Mouse (Mus musculus) intestine, embryonic 14.5 days (tissue): ENCODE results near the gene Rnasek. TPM values are rescaled to one million over a fixed set of nuclear protein-coding genes. Genes with fewer than 3 reads are reported as not detected.

Source experiments
- ATAC-seq: fragments of 200-750 bp; cut with Nextera tagmentation; replicated peaks from 2 replicates; pipeline ENCODE4 v1.8.0; 2017; ENCODE audit warnings: low read depth, moderate number of reproducible peaks, moderate TSS enrichment, moderate library complexity; ENCODE audit not compliant: low FRiP score, low TSS enrichment
- DNase-seq: peaks from one replicate; pipeline ENCODE4 v3.0.0-alpha.2; 2018; ENCODE audit warnings: low spot score
- H3K27ac ChIP-seq: fragments of 300-500 bp; sonication (generic); 2 replicates; pipeline ENCODE4 v1.5.1; 2014; ENCODE audit warnings: low read depth, mild to moderate bottlenecking, control low read depth
- H3K27me3 ChIP-seq: fragments of 300-500 bp; sonication (generic); replicated peaks from 2 replicates; pipeline ENCODE4 v1.6.1; 2014; ENCODE audit warnings: low read length, control low read depth; ENCODE audit not compliant: control insufficient read depth, insufficient read depth
- H3K36me3 ChIP-seq: fragments of 300-500 bp; sonication (generic); 2 replicates; pipeline ENCODE4 v1.6.1; 2014; ENCODE audit warnings: low read length, control low read depth; ENCODE audit not compliant: control insufficient read depth, insufficient read depth
- H3K4me1 ChIP-seq: fragments of 300-500 bp; sonication (generic); replicated peaks from 2 replicates; pipeline ENCODE4 v1.6.1; 2014; ENCODE audit warnings: low read length, control low read depth, mixed read lengths; ENCODE audit not compliant: control insufficient read depth, insufficient read depth
- H3K4me2 ChIP-seq: fragments of 300-500 bp; sonication (generic); 2 replicates; pipeline ENCODE4 v1.6.1; 2014; ENCODE audit warnings: low read length
- H3K4me3 ChIP-seq: fragments of 300-500 bp; sonication (generic); 2 replicates; pipeline ENCODE4 v1.5.1; 2014; ENCODE audit warnings: low read depth, low read length, control low read depth, mixed read lengths
- H3K9ac ChIP-seq: fragments of 300-500 bp; sonication (generic); 2 replicates; pipeline ENCODE4 v1.6.1; 2014; ENCODE audit warnings: mild to moderate bottlenecking, low read length
- H3K9me3 ChIP-seq: fragments of 300-500 bp; sonication (generic); 2 replicates; pipeline ENCODE4 v1.6.1; 2016; ENCODE audit warnings: low read length, control low read depth; ENCODE audit not compliant: control insufficient read depth
- WGBS: fragments of 180-500 bp; shearing (Covaris S2); extraction: QIAGEN DNeasy Blood & Tissue Kit; methylation state at CpG from one replicate; pipeline ENCODE4 v1.1.7; 2014; 5-methylcytosine and 5-hydroxymethylcytosine counted together
- polyA plus RNA-seq: library from polyadenylated mRNA; unstranded; fragments of >200 nt; fragmentation: Nextera tagmentation; extraction: Ambion mirVana; gene quantifications from 2 replicates; pipeline ENCODE4 v1.2.1, GENCODE M21; 2014

Rnasek gene
- polyA plus RNA-seq, 1 experiment from 2014 or later = 165 TPM

DNA sequence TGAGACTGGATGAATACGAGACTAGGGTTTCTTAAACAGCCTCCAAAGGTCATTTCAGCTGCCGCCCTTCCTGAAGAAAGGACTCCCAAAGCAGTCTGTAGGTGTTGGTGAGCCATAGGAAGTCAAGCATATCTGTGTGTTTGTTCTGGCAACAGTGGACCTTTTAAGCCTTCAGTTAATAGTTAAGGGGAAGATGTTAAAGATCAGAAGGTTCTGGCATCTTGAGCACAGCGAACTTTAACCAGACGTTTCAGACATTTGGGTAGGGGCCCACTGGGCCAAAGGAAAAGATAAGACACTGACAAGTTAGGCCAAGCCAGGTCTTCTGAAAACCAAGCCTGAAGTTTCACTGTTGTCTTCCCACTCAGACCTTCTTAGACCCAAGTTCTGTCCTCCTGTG, 21.6 kb downstream of the Rnasek start:
- Histone ChIP-seq H3K9ac (no peak overlapping the region), H3K4me1 (peaks cover 13% of the 10 kb centered on the region), H3K27me3 (peaks cover 40% of the 10 kb centered on the region), H3K4me3 (no peak overlapping the region), H3K36me3 (peaks cover 13% of the 10 kb centered on the region; the same call in 1 of the 2 replicates), H3K4me2 (no peak overlapping the region), H3K9me3 (no peaks in the 10 kb centered on the region), H3K27ac (no peak overlapping the region)
- ATAC-seq (no peak), DNase-seq (no peak)
- 69% methylated on average over 4 of the region's 4 CpGs for WGBS

GRCm38 (mm10) chr11:70216103-70216502, 23.5 kb downstream of the Rnasek start:
- no peak for ATAC-seq
- no peak overlapping the region for H3K9ac ChIP-seq
- peaks cover 13% of the 10 kb centered on the region for H3K4me1 ChIP-seq

GRCm38 (mm10) chr11:70215301-70215700, 24.3 kb downstream of the Rnasek start:
- no peak overlapping the region for H3K4me3 ChIP-seq
- no peak overlapping the region for H3K4me2 ChIP-seq

More at GRCm38 (mm10) chr11:70216103-70216502, 23.5 kb downstream of the Rnasek start:
- Histone ChIP-seq H3K27me3 (peaks cover 41% of the 10 kb centered on the region), H3K9me3 (no peaks in the 10 kb centered on the region), H3K4me2 (no peak overlapping the region), H3K27ac (no peak overlapping the region), H3K36me3 (peaks cover 13% of the 10 kb centered on the region; the same call in 1 of the 2 replicates), H3K4me3 (no peak overlapping the region)
- no peak for DNase-seq
- WGBS = 74% methylated on average over 3 of the region's 3 CpGs

DNA sequence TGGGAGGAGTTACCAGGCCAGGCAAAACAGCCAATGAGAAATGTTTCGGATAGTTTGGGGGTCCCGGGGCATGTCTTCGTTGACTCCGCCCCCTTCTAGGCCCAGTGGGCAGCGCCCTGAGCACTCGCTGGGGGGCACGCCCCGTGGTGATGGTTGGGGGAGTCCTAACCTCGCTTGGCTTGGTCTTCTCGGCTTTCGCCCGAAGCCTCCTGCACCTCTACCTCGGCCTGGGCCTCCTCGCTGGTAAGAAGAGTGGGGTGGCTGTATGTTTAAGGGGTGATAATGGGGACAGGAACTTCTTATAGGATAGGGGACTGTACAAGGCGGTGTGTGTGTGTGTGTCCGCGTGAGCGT, 24.8 kb downstream of the Rnasek start:
- DNase-seq (peak; percentile 59), ATAC-seq (no peak)
- H3K36me3 ChIP-seq = peaks cover 13% of the 10 kb centered on the region; the same call in 1 of the 2 replicates
- peaks cover 41% of the 10 kb centered on the region for H3K27me3 ChIP-seq
- peak overlapping the region; percentile 28 for H3K4me3 ChIP-seq
- no peak overlapping the region for H3K27ac ChIP-seq
- whole genome bisulfite sequencing = 16% methylated on average over 18 of the region's 18 CpGs
- no peaks in the 10 kb centered on the region for H3K9me3 ChIP-seq
- H3K9ac ChIP-seq = no peak overlapping the region
- peak overlapping the region; percentile 64 for H3K4me2 ChIP-seq
- H3K4me1 ChIP-seq = peaks cover 8% of the 10 kb centered on the region

More at GRCm38 (mm10) chr11:70215301-70215700, 24.3 kb downstream of the Rnasek start:
- H3K36me3 ChIP-seq = peaks cover 13% of the 10 kb centered on the region; the same call in 1 of the 2 replicates
- ATAC-seq (no peak), DNase-seq (no peak)
- H3K27me3 ChIP-seq = peaks cover 41% of the 10 kb centered on the region
- H3K27ac ChIP-seq = no peak overlapping the region
- WGBS = 23% methylated on average over 22 of the region's 22 CpGs
- no peaks in the 10 kb centered on the region for H3K9me3 ChIP-seq
- peaks cover 12% of the 10 kb centered on the region for H3K4me1 ChIP-seq
- H3K9ac ChIP-seq = no peak overlapping the region

- WGBS = 2% methylated on average over 46 of the region's 46 CpGs
- peak; percentile 77 for DNase-seq
- Histone ChIP-seq H3K9me3 (no peaks in the 10 kb centered on the region), H3K4me1 (peaks cover 8% of the 10 kb centered on the region), H3K9ac (0 out of 2 replicates have a peak overlapping the region, but pooled peaks have one; percentile 14), H3K4me3 (peak overlapping the region; percentile 28), H3K27me3 (peaks cover 41% of the 10 kb centered on the region), H3K27ac (no peak overlapping the region), H3K36me3 (peaks cover 13% of the 10 kb centered on the region; the same call in 1 of the 2 replicates), H3K4me2 (peak overlapping the region; percentile 64)
- peak; percentile 47 for ATAC-seq
Observed at GRCm38 (mm10) chr11:70214191-70214855, 25.3 kb downstream of the Rnasek start.

GRCm38 (mm10) chr11:70213736-70214135, 25.9 kb downstream of the Rnasek start:
- Histone ChIP-seq H3K4me2 (peak overlapping the region; percentile 64), H3K9me3 (no peaks in the 10 kb centered on the region), H3K36me3 (peaks cover 13% of the 10 kb centered on the region; the same call in 1 of the 2 replicates), H3K9ac (no peak overlapping the region), H3K4me3 (peak overlapping the region; percentile 28), H3K27ac (no peak overlapping the region), H3K27me3 (peaks cover 41% of the 10 kb centered on the region), H3K4me1 (peaks cover 8% of the 10 kb centered on the region)
- DNase-seq (peak; percentile 63), ATAC-seq (peak; percentile 21; the same call in 1 of the 2 replicates)
- WGBS = 6% methylated on average over 26 of the region's 26 CpGs

DNA sequence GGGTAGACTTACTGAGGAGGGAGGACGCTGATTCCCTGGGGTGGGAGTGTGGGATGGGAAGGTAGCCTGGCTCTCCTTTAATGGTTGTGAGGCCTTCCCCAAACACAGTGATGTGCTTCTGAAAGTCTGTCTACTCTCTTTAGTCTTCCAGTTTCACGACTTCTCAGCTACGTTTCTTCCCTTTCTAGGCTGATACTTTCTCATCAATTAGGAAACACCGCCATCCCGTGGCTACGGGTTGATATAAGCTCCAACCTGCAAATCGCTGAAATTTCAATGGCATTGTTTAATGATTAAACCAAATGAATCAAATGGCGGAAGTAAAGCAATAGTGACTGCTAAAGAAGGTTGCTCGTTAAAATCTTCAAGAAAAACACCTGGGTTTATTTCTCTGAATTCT, 26.7 kb downstream of the Rnasek start:
- Histone ChIP-seq H3K4me2 (no peak overlapping the region; the same call in 1 of the 2 replicates), H3K9ac (no peak overlapping the region), H3K36me3 (peaks cover 13% of the 10 kb centered on the region; the same call in 1 of the 2 replicates), H3K4me3 (no peak overlapping the region), H3K4me1 (peaks cover 8% of the 10 kb centered on the region), H3K27me3 (peaks cover 41% of the 10 kb centered on the region), H3K27ac (no peak overlapping the region), H3K9me3 (no peaks in the 10 kb centered on the region)
- DNase-seq (peak; percentile 81), ATAC-seq (no peak)
- 9% methylated on average over 9 of the region's 9 CpGs for WGBS

DNA sequence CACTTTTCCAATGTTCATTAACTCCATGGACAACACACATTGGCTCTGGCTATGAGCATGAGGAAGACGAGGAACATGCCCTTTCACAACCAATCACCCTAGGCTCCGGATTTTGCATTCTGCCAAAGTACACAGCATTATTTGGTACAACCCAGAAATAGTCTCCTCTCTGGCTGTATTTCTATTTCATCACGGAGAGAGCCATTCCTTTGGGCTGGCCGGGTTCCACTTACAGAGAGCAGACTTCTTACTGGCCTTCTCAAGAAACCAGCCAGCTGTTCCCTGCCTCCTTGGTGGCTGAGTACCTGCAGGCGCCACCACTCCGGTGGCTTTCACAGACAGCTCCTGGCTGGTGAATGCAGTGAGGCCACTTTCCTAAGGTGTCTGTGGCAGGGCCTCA, 27.2 kb downstream of the Rnasek start, which contains the start of gene Slc16a11:
TSS of gene Slc16a11 (plus strand) at position 330 of the 400 bp plus-strand sequence.
- peak within 1 kb of the TSS; percentile 64 for H3K4me2 ChIP-seq
- H3K9me3 ChIP-seq = no peaks in the 10 kb centered on the region
- no peak within 1 kb of the TSS for H3K27ac ChIP-seq
- no peak within 1 kb of the TSS for H3K9ac ChIP-seq
- ATAC-seq (no peak), DNase-seq (no peak)
- peaks cover 8% of the 10 kb centered on the region for H3K4me1 ChIP-seq
- H3K36me3 ChIP-seq = peaks cover 10% of the 10 kb centered on the region; the same call in 1 of the 2 replicates
- 60% methylated on average over 6 of the region's 6 CpGs for WGBS
- no peak within 1 kb of the TSS; the same call in 1 of the 2 replicates for H3K4me3 ChIP-seq
- H3K27me3 ChIP-seq = peaks cover 41% of the 10 kb centered on the region
